Mouse (Mus musculus) kidney, adult 2 months (tissue): ENCODE data around the gene Ggcx.

Experiments
- CTCF ChIP-seq: fragments of 200-500 bp; conservative IDR thresholded peaks from 2 replicates; pipeline ENCODE4 v1.5.1; 2011; ENCODE audit warnings: low read depth, mild to moderate bottlenecking, control low read depth, low read length, moderate library complexity, mixed read lengths; ENCODE audit not compliant: insufficient read depth, insufficient read length
- POLR2A ChIP-seq: fragments of 200-500 bp; IDR thresholded peaks from one replicate; pipeline ENCODE4 v1.6.1; 2011; ENCODE audit warnings: low read depth, low read length, control low read depth

GRCm38 (mm10) chr6:72410003-72410402 lies 4.1 kb upstream of the Ggcx start:
- no peak for TF ChIP-seq CTCF
- TF ChIP-seq POLR2A: no peak
